Mouse (Mus musculus): Measurements from ENCODE around the gene Vsig8.

DNA sequence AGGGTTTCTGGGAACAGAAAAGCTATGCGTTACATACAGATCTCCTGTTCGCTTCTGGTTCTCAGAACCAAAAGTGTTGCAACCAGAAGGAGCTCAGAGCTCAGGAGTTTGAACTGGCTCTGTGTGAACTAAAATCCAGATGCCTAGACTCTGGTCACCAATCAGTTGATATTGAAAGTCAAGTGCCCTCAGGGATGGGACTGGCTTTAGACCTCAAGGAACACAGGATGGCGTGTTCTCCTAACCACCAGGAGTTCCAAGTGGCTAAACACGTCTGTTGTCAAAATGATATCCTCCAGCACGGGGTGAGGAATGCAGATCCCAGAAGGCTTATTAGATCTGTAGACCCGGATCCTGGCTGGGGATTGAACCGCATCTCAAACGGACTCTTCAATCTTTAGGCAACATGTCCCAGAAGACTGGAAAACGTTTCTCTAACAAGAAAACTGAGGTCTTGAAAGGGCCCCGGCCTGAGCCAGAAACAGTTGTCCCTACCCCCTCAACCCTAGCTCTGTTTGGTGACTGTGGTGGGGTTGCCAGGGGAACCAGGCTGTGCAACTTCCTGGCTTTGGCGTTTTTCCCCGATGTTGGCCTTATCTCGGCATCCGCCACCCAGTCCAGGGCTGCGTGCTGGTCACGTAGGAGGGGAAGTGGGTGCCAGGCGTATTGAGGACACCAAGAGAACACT lies 42.1 kb upstream of the Vsig8 start:
- TF ChIP-seq POLR2A (IDR thresholded peaks at IDR 0.05; ENCODE audit: insufficient read length, low read depth): no peak
- TF ChIP-seq USF1 (IDR thresholded peaks at IDR 0.05; ENCODE audit: low read depth): no peak
- no peak for TF ChIP-seq MYOD1 (IDR thresholded peaks at IDR 0.05; ENCODE audit: control insufficient read depth in 1 of 3, insufficient read length in 2 of 3, low read depth in 2 of 3)
- no peak for TF ChIP-seq SRF (IDR thresholded peaks at IDR 0.05; ENCODE audit: control insufficient read depth, insufficient read length, low read depth)
- no peak for TF ChIP-seq POLR2AphosphoS2 (IDR thresholded peaks at IDR 0.05; ENCODE audit: insufficient read length, low read depth)
- no peak for TF ChIP-seq E2F4 (IDR thresholded peaks at IDR 0.05; ENCODE audit: insufficient read depth)
- TF ChIP-seq TCF12 (IDR thresholded peaks at IDR 0.05; ENCODE audit: insufficient read depth, poor library complexity, severe bottlenecking): no peak
